Mouse (Mus musculus) liver, adult 2 months (tissue): ENCODE results near the gene Aqp11. TPM values are rescaled to one million over a fixed set of nuclear protein-coding genes. Genes with fewer than 3 reads are reported as not detected.
A peak's percentile ranks its signal among the peaks of the same experiment; 100 is the strongest.

ENCODE experiments used
- DNase-seq: peaks from one replicate; pipeline ENCODE4 v3.0.0-alpha.2; 2011; ENCODE audit warnings: low read depth, low spot score; ENCODE audit errors: extremely low read depth
- H3K27ac ChIP-seq: fragments of 200-500 bp; replicated peaks from 2 replicates; pipeline ENCODE4 v1.5.1; 2012; ENCODE audit warnings: low read depth, mild to moderate bottlenecking, control low read depth, inconsistent platforms, low read length; ENCODE audit not compliant: insufficient read depth
- H3K27me3 ChIP-seq: fragments of 200-500 bp; 2 replicates; pipeline ENCODE4 v1.6.1; 2012; ENCODE audit warnings: mild to moderate bottlenecking, moderate library complexity, low read length, inconsistent platforms; ENCODE audit not compliant: control insufficient read depth, insufficient read depth
- H3K36me3 ChIP-seq: fragments of 200-500 bp; 2 replicates; pipeline ENCODE4 v1.6.1; 2012; ENCODE audit warnings: low read length, inconsistent platforms; ENCODE audit not compliant: control insufficient read depth, insufficient read depth
- H3K4me1 ChIP-seq: fragments of 200-500 bp; 2 replicates; pipeline ENCODE4 v1.6.1; 2011; ENCODE audit warnings: low read length; ENCODE audit not compliant: control insufficient read depth, insufficient read depth
- H3K4me3 ChIP-seq: fragments of 200-500 bp; 2 replicates; pipeline ENCODE4 v1.5.1; 2011; ENCODE audit warnings: low read depth, mild to moderate bottlenecking, control low read depth, low read length, moderate library complexity; ENCODE audit not compliant: insufficient read depth
- H3K79me2 ChIP-seq: fragments of 200-500 bp; 2 replicates; pipeline ENCODE4 v1.6.1; 2012; ENCODE audit warnings: inconsistent platforms, mild to moderate bottlenecking, low read length, moderate library complexity; ENCODE audit not compliant: control insufficient read depth, insufficient read depth
- H3K9ac ChIP-seq: fragments of 200-500 bp; 2 replicates; pipeline ENCODE4 v1.6.1; 2012; ENCODE audit warnings: low read depth, mild to moderate bottlenecking, control low read depth, inconsistent platforms, low read length
- CTCF ChIP-seq: fragments of 200-500 bp; IDR thresholded peaks from 2 replicates; pipeline ENCODE4 v1.5.1; 2011; ENCODE audit warnings: low read depth, low read length, control low read depth
- POLR2A ChIP-seq: fragments of 200-500 bp; IDR thresholded peaks from 2 replicates; pipeline ENCODE4 v1.6.1; 2011; ENCODE audit warnings: low read length, control low read depth; ENCODE audit not compliant: insufficient read depth; ENCODE audit errors: extremely low read depth
- WGBS: fragments of 180-500 bp; shearing (Covaris S2); methylation state at CpG from one replicate; pipeline ENCODE4 v1.1.7; 2018; 5-methylcytosine and 5-hydroxymethylcytosine counted together
- polyA plus RNA-seq: library from polyadenylated mRNA; depleted of rRNA; stranded (reverse); fragments of >200 nt; gene quantifications from 2 replicates; pipeline ENCODE4 v1.2.3, GENCODE M21; 2012
- total RNA-seq: library from RNA; depleted of rRNA; stranded (reverse); fragments of >200 nt; gene quantifications from 2 replicates; pipeline ENCODE4 v1.2.3, GENCODE M21; 2014

The Aqp11 gene
- total and polyA plus RNA-seq, 2 experiments: 17.1 to 36.8 TPM

- peaks cover 4% of the 10 kb centered on the region; the same call in 1 of the 2 replicates for H3K4me1 ChIP-seq
- H3K27me3 ChIP-seq: no peaks in the 10 kb centered on the region
- 19% methylated on average over 10 of the region's 10 CpGs for WGBS
- DNase-seq: peak; percentile 62
- no peaks in the 10 kb centered on the region for H3K79me2 ChIP-seq
- peak overlapping the region; percentile 25 for H3K4me3 ChIP-seq
- TF ChIP-seq CTCF (no peak), POLR2A (no peak)
- peak overlapping the region; percentile 84 for H3K27ac ChIP-seq
- H3K9ac ChIP-seq: peak overlapping the region; percentile 47
- H3K36me3 ChIP-seq: no peaks in the 10 kb centered on the region
These were observed 10.6 kb upstream of the Aqp11 start for GRCm38 (mm10) chr7:97748527-97749206.

- Histone ChIP-seq H3K27ac (peak overlapping the region; percentile 72), H3K4me3 (peak overlapping the region; percentile 32), H3K4me1 (peaks cover 4% of the 10 kb centered on the region; the same call in 1 of the 2 replicates), H3K36me3 (no peaks in the 10 kb centered on the region), H3K9ac (peak overlapping the region; percentile 65), H3K27me3 (no peaks in the 10 kb centered on the region), H3K79me2 (no peaks in the 10 kb centered on the region)
- WGBS: 24% methylated on average over 28 of the region's 28 CpGs
- TF ChIP-seq CTCF (peak; percentile 96), POLR2A (no peak)
- DNase-seq: peak; percentile 74
These were observed 9.9 kb upstream of the Aqp11 start for GRCm38 (mm10) chr7:97747787-97748497.

DNA sequence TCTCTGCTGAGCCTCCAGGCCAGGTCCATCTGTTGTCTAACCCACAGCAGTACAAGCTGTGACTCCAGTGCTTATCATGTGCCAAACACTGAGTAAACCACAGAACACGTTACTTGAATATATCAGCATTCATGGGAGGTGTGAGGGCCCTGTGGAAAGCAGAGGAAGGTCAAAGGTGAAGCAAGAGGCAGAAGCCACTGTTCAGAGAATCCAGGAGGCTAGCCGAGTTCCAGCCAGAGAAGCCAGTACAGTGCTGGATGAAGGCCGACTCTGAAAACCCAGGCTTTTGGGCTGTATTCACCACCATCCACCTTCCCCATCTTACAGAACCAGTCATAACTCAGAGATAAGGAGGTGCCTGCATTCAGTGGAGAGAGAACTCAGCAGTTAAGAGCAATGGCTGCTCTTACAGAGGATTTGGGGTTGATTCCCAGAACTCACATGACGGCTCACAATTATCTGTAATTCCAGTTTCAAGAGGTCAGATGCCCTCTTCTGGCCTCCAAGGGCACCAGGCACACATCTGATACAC is 9.2 kb upstream of the Aqp11 start:
- Histone ChIP-seq H3K27ac (no peak overlapping the region), H3K79me2 (no peaks in the 10 kb centered on the region), H3K36me3 (no peaks in the 10 kb centered on the region), H3K9ac (no peak overlapping the region), H3K4me3 (no peak overlapping the region), H3K27me3 (no peaks in the 10 kb centered on the region), H3K4me1 (peaks cover 4% of the 10 kb centered on the region; the same call in 1 of the 2 replicates)
- TF ChIP-seq POLR2A (no peak), CTCF (no peak)
- 55% methylated on average over 4 of the region's 4 CpGs for WGBS
- DNase-seq: peak; percentile 39

GRCm38 (mm10) chr7:97745299-97745698 is 7.2 kb upstream of the Aqp11 start:
- H3K36me3 ChIP-seq: no peaks in the 10 kb centered on the region
- H3K4me1 ChIP-seq: peaks cover 4% of the 10 kb centered on the region; the same call in 1 of the 2 replicates
- no peaks in the 10 kb centered on the region for H3K27me3 ChIP-seq
- 10% methylated on average over 3 of the region's 3 CpGs for WGBS
- H3K27ac ChIP-seq: no peak overlapping the region
- no peak overlapping the region for H3K4me3 ChIP-seq
- no peak overlapping the region for H3K9ac ChIP-seq
- peak; percentile 63 for DNase-seq
- peak; percentile 76 for TF ChIP-seq CTCF
- TF ChIP-seq POLR2A: no peak
- H3K79me2 ChIP-seq: no peaks in the 10 kb centered on the region

- peak; percentile 62 for DNase-seq
- no peak overlapping the region for H3K4me3 ChIP-seq
- no peak for TF ChIP-seq CTCF
- no peak for TF ChIP-seq POLR2A
- H3K36me3 ChIP-seq: no peaks in the 10 kb centered on the region
- no peak overlapping the region for H3K27ac ChIP-seq
- H3K27me3 ChIP-seq: no peaks in the 10 kb centered on the region
- peaks cover 4% of the 10 kb centered on the region; the same call in 1 of the 2 replicates for H3K79me2 ChIP-seq
- no peak overlapping the region for H3K9ac ChIP-seq
- peaks cover 2% of the 10 kb centered on the region; the same call in 1 of the 2 replicates for H3K4me1 ChIP-seq
- WGBS: 38% methylated on average over 1 of the region's 1 CpGs
These were observed 3.7 kb upstream of the Aqp11 start for GRCm38 (mm10) chr7:97741756-97742291.
